Mouse (Mus musculus): ENCODE results near the gene Ctnnbip1.

GRCm38 (mm10) chr4:149602236-149602635 is 84.2 kb downstream of the Ctnnbip1 start:
- TF ChIP-seq POLR2A (IDR thresholded peaks at IDR 0.05; ENCODE audit: insufficient read length, low read depth) (no peak), MYOG (IDR thresholded peaks at IDR 0.05; ENCODE audit: control insufficient read depth in 1 of 3, insufficient read depth in 1 of 3, insufficient read length in 2 of 3, low read depth in 2 of 3) (no peak), REST (IDR thresholded peaks at IDR 0.05; ENCODE audit: insufficient read depth, insufficient read length) (no peak), POLR2AphosphoS2 (IDR thresholded peaks at IDR 0.05; ENCODE audit: insufficient read length, low read depth) (no peak), E2F4 (IDR thresholded peaks at IDR 0.05; ENCODE audit: insufficient read depth) (no peak), SRF (IDR thresholded peaks at IDR 0.05; ENCODE audit: control insufficient read depth, insufficient read length, low read depth) (no peak), MAX (IDR thresholded peaks at IDR 0.05; ENCODE audit: low read depth) (no peak), USF1 (IDR thresholded peaks at IDR 0.05; ENCODE audit: low read depth) (no peak), CEBPB (IDR thresholded peaks at IDR 0.05; ENCODE audit: insufficient read depth, poor library complexity, severe bottlenecking) (no peak), MYOD1 (IDR thresholded peaks at IDR 0.05; ENCODE audit: control insufficient read depth in 1 of 3, insufficient read length in 2 of 3, low read depth in 2 of 3) (no peak)
